Mouse (Mus musculus): ENCODE results near the gene Btaf1.

Btaf1 gene

GRCm38 (mm10) chr19:36925671-36926552 lies at the start of gene Btaf1:
Btaf1 (plus strand) TSS chr19:36926079.
- DNase-seq = peak; percentile 91

GRCm38 (mm10) chr19:36877329-36877728 lies 48.5 kb upstream of the Btaf1 start:
- no peak for DNase-seq

- DNase-seq = no peak
Observed at GRCm38 (mm10) chr19:36878743-36879495, 47.0 kb upstream of the Btaf1 start.

DNA sequence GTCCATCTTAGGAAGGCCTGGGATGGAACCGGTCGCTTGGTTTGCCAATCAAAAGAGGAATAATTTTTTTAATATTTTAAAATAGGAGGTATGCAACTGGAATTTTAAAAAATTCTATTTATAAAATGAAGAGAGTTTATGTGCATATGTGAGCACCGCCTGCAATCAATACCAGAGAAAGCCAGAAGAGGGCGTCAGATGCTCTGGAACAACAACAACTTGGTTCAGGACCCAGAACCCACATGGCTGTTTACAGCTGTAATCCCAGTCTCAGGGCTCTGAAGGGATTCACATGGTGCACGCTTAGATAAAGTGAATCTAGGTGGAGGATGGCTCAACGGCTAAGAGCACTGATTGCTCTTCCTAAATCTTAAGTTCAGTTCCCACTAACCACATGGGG lies 42.8 kb upstream of the Btaf1 start:
- no peak for DNase-seq

DNA sequence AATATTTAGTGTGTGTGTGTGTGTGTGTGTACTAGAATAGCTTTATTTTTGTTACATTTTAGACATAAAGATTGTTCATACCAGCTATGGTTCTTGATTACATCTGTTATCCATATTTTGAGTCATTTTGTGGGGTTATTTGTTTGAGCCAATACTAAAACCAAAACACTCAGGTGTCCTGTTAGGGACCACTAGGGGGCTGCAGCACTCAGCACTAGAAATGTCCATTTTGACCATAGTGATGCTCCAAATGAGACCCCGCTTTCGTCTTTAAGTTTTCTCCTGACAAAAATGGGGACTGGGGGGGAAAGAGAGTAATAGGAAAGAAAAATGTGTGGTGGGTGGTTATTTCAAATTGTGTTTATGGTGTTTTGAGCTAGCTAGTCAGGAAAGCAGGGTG lies 39.6 kb upstream of the Btaf1 start:
- DNase-seq = no peak

DNA sequence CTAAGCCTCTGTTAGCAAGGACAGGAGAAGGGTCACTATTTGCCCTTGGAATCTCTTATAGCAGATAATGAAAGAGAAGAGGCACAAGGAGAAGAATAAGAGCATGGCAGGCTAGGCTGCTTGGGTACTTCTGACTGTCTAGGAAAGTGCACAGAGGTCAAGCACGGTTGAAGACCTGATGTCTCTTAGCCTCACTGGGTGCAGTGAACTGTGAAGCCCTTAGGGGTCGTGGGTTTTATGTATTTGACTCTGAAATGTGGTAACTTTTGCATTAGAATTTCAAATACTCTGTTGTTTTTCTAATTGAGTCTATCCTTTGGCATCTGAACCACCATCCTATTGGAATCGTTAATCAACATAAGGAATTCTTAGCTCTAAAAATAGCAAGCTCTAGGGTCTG lies 38.2 kb upstream of the Btaf1 start:
- DNase-seq = no peak

GRCm38 (mm10) chr19:36891746-36892145 lies 34.1 kb upstream of the Btaf1 start:
- DNase-seq = no peak

DNA sequence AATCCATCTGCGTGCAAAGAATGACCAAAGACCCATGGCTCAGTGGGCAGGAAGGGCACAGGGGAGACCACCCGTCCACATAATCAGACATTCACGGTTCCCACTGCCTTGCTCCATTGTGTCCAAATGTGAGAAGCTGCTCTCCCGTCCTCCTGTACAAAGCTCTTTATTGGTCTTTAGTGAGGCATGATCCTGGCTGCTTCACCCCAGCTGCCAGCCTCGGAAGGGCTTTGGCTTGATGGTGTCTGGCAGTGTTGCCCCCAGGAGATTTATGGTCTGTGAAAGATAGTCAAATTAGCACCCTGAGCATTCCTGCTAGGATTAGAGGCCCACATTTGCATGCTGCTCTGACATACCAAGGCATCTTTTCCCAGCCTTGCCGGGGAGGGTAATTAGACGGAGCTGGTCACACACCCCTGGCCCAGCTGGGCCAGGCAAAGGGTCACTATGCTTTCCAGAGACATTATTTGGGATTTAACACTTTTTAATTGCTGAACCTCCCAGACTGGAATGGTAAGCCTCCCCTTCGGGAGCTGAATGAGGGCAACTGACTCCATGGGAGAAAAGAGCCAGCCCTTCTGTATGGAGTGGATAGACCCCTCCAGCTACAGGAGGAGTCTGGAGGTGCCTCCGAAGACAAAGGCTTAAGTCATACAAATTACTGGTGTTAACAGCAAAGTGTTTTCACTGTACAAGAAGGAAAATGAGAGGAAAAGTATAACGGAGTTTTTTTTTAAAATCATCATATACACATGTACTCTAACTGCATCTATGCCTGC lies 28.9 kb upstream of the Btaf1 start:
- DNase-seq = no peak

GRCm38 (mm10) chr19:36897778-36898177 lies 28.1 kb upstream of the Btaf1 start:
- DNase-seq = no peak

DNA sequence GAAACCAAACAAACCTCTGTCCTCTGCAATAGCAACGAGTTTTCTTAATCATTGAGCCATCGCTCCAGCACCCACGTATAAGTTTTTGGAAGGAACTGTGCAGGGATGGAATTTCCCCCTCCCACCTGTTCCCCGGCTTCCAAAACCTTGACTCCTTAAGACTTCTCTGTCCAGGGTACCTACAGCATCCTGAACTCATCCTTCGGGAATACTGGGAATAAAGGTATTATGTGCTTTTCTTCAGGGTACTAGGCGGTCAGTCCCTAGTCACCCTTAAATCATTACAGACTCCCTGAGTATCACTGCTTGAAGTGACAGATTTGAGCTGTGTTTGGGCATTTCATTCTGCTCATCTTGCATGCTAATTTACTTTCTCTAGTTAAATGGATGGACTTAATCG lies 22.5 kb upstream of the Btaf1 start:
- no peak for DNase-seq

- peak; percentile 44 for DNase-seq
Observed at GRCm38 (mm10) chr19:36904211-36905007, 21.5 kb upstream of the Btaf1 start.

DNA sequence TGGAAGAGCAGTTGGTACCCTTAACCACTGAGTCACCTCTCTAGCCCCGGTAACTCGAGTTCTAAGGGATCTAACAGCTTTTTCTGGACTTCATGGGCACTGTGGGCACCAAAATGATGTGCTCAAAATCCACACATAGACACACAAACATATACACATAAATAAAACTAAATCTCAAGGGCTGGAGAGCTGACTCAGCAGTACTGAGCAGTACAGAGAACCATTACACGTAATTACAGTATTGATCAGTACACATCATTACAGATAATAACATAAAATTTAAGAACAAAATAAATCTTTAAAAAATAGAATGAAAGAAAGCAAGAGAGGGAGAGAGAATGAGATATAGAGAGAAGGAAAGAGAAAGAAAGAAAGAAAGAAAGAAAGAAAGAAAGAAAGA lies 16.7 kb upstream of the Btaf1 start:
- no peak for DNase-seq

GRCm38 (mm10) chr19:36909676-36910292 lies 16.1 kb upstream of the Btaf1 start:
- DNase-seq = peak; percentile 60

GRCm38 (mm10) chr19:36910424-36911045 lies 15.3 kb upstream of the Btaf1 start:
- no peak for DNase-seq

GRCm38 (mm10) chr19:36913064-36913463 lies 12.8 kb upstream of the Btaf1 start:
- DNase-seq = no peak

DNA sequence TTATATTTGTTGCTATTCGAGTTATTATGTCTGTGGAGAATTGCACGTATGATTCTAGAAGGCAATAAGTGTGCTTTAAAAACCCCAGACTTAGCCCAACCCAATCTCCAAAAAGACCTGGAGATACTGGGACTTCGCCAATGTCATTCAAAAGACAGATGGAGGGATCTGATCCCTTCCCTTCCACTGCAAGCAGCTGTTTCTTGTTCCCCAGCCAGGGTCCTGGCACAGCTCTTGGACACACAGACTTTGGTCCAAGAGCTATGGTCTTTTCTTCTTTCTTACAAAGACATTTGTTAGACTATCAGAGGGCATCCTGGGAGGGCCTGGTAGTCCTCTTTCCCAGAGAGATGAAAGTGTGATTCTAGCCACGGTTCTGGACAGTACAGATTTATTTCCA lies 9.7 kb upstream of the Btaf1 start:
- DNase-seq = no peak

- no peak for DNase-seq
Observed at GRCm38 (mm10) chr19:36916876-36917389, 8.9 kb upstream of the Btaf1 start.

- peak; percentile 89 for DNase-seq
Observed at GRCm38 (mm10) chr19:36918441-36919301, 7.2 kb upstream of the Btaf1 start.

DNA sequence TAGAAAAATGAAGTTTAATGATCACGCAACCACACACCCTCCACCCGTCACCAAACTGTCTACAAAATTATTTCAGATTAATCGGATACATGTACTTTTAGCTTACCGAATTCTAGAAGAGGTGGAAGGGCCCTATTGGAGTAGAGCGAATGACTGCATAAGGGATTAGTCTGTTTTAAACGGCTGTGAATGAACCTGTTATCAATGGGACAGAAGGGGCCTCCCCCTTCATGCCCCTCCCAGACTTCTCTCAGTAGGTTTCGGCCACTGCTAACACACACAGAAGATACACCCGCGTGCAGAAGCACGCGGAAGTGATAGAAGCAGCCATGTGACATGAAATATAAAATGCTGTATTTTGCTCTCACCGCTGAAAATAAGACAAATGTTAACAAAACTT lies 6.4 kb upstream of the Btaf1 start, which contains the start of gene Fgfbp3:
TSS of gene Fgfbp3 (minus strand) at position 150 of the 400 bp plus-strand sequence.
- DNase-seq = no peak

DNA sequence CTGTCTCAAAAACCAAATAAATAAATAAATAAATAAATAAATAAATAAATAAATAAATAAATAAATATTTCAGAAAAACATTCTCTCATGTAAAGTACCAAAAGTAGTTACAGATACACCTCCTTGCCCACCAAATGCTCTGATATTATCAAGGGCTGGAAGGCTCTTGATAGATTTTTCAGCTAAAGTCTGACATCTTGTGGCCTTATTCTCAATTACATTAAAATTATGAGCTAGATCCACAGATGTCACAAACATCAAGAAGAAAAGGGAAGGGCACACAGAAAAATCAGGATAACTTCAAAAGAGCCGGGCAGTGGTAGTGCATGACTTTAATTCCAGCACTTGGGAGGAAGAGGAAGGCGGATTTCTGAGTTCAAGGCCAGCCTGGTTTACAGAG lies 3.9 kb upstream of the Btaf1 start:
- DNase-seq = no peak

All from cerebellum, adult 9-11 months (tissue).